Mouse (Mus musculus) left cerebral cortex, adult 18-20 months (tissue): Measurements from ENCODE around the gene Nek4. TPM values are rescaled to one million over a fixed set of nuclear protein-coding genes. Genes with fewer than 3 reads are reported as not detected.

ENCODE experiments used
- DNase-seq, 2 experiments: peaks; one replicate each; pipeline ENCODE4 v3.0.0; 2021 to 2022; ENCODE audit warnings: low spot score in 2 of 2, mixed read lengths in 1 of 2
- total RNA-seq, 2 experiments: library from RNA; stranded (reverse); gene quantifications; 2 replicates each; pipeline ENCODE4 v1.2.3; 2021

Gene Nek4
- total RNA-seq, 2 experiments from 2014 or later = 17.0 to 21.2 TPM

- no peak for DNase-seq
Observed at GRCm38 (mm10) chr14:30958517-30958916, 7.3 kb downstream of the Nek4 start.

DNA sequence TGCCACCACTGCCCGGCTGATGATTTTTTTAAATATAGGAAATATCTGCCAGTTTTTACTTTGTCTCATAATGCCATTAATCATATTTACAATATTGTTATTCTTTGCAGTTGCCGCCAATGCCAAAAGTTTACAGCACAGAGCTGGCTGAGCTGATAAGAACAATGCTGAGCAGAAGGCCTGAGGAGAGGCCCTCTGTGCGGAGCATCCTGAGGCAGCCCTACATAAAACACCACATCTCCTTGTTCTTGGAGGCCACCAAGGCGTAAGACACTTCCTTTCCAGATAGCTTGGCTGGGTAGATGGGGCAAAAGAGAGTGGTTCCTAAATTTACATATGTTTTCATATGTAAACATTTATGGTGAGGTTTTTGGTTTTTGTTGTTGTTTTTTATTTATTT is 7.9 kb downstream of the Nek4 start:
- DNase-seq = no peak

DNA sequence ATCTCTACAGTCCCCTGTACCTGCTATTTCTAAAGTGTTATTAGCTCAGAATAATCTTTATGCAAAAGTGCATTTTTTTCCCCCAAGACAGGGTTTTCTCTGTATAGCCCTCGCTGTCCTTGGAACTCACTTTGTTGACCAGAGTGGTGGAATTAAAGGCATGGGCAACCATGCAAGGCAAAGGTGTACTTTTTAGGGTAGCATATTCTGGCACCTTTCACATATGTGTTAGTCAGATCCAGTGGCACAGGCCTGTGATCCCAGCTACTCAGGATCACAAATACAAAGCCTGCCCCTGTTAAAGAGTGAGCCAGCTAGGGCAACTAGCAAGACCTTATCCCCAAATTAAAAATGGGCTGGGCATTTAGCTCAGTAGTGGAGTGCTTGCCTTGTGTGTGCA is 9.2 kb downstream of the Nek4 start:
- no peak for DNase-seq

DNA sequence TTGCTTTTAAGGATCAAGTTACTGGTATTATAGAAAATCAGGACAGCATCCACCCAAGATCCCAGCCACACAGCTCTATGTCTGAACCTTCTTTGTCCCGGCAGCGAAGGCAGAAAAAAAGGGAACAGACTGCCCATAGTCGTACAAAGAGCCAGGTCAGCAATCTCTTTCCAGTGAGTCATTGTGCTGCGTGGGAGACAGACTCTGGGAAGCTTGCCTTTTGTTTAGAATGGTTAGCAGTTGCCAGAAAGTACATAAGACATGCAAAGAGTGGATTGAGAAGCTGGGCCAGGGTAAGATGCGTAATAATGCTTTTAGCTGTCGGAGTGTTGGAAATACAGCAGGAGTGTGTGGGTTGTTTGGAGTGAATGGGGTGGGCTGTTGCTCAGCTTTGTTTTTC is 23.0 kb downstream of the Nek4 start:
- peak; percentile 56 to 73 for DNase-seq

- no peak for DNase-seq
Observed at GRCm38 (mm10) chr14:30976222-30976621, 25.0 kb downstream of the Nek4 start.

DNA sequence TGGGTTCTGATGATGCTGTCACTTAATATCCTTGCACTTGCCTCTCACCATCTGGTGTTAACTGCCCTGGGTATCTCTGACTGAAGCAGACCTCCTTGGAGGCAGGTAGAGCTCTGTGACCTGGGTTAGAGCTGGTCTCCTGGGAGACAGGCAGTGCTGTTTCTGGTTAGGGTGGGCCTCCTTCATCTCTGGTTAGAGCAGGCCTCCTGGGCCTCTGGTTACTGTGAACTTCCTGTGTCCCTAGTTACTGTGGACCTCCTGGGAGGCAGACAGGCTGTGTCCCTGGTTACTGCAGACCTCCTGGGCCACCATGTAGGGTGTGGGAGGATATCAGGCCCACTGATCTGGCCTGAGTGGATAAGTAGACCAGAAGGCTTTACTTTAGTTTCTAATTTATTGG is 45.2 kb downstream of the Nek4 start:
- no peak for DNase-seq

- no peak for DNase-seq
Observed at GRCm38 (mm10) chr14:31000356-31000755, 49.2 kb downstream of the Nek4 start.

- peak in 1 of 2 experiments; percentile 8 for DNase-seq
Observed at GRCm38 (mm10) chr14:31000816-31001306, 49.7 kb downstream of the Nek4 start.

GRCm38 (mm10) chr14:31001307-31002205 is 50.4 kb downstream of the Nek4 start, which contains the start of the genes Glt8d1 and Spcs1:
TSS of gene Glt8d1 (plus strand) at chr14:31001400.
TSS of gene Spcs1 (minus strand) at chr14:31001672.
- peak; percentile 83 to 90 for DNase-seq

DNA sequence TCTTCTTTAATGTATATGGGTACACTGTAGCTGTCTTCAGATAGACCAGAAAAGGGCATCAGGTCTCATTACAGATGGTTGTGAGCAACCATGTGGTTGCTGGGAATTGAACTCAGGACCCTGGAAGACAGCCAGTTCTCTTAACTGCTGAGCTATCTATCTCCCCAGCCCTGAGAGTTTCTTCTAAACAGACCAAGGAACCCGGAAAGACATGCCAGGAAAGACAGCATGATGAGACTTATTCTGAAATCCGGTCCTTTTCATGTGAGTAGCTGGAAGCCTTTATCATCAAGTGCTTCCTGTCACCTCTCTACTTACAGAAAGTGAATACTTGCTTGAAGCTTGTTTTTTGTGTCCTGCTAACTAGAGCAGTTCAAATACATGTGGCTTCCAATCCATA is 53.4 kb downstream of the Nek4 start:
- no peak for DNase-seq

GRCm38 (mm10) chr14:31006779-31007178 is 55.6 kb downstream of the Nek4 start:
- DNase-seq = no peak

- no peak for DNase-seq
Observed at GRCm38 (mm10) chr14:31011588-31011987, 60.4 kb downstream of the Nek4 start.

DNA sequence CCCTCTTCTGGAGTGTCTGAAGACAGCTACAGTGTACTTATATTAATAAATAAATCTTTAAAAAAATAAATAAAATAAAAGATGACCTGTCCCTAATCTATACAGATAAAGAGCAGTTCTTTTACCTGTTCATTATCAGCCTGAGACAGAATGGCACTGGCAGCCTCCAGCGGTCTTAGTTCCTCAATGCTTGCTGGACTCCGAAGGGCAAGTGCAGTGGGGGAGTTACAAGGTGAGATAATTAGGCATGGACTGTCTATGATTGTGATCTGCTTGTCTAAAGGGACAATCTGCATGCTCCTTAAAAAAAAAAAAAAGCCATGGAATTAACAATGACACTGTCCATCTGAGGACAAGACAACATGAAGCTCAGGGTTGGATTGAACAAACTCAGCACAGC is 62.8 kb downstream of the Nek4 start:
- DNase-seq = no peak

DNA sequence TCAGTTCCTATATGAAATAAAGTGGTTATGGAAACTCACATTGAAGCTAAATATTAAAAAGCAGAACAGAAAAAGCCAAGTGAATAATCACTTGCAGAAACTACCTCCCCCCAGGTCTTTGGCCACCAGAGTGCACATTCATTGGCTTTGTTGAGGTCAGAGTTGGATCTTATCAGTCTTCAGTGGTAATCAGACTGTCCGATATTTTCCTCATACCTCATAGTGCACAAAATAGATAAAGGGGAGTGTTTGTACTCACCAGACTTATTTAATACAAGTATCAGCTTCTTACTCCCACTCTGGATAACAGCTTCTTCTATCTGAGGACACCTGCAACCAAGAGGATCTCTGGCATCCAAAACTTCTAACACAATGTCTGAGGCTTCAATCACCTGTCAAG is 64.9 kb downstream of the Nek4 start:
- no peak for DNase-seq

- DNase-seq = no peak
Observed at GRCm38 (mm10) chr14:31017854-31018253, 66.7 kb downstream of the Nek4 start.

- peak; percentile 96 to 98 for DNase-seq
Observed at GRCm38 (mm10) chr14:31018860-31019291, 67.7 kb downstream of the Nek4 start, which contains the start of the genes Pbrm1 and Gnl3. TSS of gene Pbrm1 (plus strand) at chr14:31019138. TSS of gene Gnl3 (minus strand) at chr14:31019152.

DNA sequence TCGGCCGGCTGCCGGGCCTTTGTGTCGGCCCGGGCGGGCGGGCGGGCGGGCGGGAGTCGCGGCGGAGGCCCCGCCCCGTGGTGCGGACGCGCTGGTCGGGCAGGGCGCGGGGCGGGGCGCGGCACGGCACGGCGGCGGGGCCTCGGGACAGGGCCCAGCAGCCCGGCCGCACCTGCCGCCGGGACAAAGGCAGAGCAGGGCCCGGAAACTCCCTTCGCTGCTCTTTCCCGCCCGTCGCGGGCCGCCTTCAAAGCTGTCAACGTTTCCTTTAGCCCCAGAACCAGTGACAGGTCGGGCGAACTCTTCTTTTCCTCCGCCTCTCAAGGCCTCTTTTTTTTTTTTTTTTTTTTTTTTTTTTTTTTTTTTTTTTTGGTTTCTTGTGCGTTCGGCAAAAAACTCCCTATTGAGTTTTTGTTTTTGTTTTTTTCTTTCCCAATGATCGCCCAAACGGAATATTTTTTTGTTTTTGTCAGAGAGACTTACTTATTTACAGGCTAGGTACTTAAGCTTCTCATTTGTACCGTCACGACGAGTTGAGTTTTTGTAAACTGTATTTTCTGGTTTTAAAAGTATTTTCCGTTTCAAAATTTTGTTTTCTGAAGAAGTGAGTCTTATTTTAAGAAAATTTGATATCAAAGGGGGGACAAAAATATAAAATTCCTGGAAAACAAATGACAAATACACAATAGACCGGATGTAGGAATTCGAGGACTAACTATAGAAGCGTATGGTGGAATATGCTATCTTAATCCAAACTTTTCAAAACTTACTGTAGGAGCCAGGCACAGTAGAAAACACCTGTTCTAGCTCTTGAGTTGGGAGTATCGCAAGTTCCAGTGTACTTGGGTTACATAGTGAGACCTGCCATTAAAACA is 68.4 kb downstream of the Nek4 start:
- DNase-seq = peak; percentile 48 to 68

DNA sequence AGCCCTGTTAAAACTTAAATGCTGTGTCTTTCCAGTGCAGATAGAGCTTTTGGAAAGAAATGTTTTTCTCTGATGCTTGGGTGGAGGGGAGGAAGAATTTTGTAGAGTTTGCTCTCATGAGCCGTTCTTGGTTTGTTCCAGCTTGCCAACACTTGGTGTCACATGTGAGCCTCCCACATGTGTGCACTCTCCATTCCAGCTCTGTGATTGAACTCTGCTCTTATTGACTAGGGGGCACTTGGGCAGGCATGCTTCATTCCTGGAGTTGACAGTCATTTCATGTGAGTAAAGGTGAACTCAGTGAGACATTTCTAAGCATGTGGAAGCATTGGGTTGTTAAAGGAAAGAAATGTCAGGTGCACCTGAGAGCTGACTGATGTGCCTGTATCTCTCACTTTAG is 71.4 kb downstream of the Nek4 start:
- no peak for DNase-seq

DNA sequence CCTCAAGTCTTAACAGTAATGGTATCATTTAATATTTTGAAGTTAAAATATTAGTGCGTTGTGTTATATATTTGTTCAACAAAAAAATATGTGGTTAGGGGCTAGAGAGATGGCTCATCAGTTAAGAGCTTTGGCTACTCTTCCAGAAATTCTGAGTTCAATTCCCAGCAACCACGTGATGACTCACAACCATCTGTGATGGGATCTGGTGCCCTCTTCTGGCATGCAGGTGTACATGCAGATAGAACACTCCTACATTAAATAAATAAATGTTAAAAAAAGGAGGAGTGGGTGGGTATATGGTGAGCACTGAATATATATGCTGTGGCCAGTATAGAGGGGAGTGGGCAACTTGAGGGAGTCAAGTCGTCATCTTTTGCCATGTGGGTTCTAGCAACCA is 74.6 kb downstream of the Nek4 start:
- no peak for DNase-seq
